Mouse (Mus musculus) CD8-positive naive resting alpha-beta T cell, adult 57 days (primary cell): ENCODE data around the gene Psg16. TPM values are rescaled to one million over a fixed set of nuclear protein-coding genes. Genes with fewer than 3 reads are reported as not detected.

Source experiments
- total RNA-seq: library from RNA; stranded (reverse); gene quantifications from one replicate; pipeline ENCODE4 v1.2.4, GENCODE M21; 2023

Gene Psg16
- not detected for total RNA-seq

DNA sequence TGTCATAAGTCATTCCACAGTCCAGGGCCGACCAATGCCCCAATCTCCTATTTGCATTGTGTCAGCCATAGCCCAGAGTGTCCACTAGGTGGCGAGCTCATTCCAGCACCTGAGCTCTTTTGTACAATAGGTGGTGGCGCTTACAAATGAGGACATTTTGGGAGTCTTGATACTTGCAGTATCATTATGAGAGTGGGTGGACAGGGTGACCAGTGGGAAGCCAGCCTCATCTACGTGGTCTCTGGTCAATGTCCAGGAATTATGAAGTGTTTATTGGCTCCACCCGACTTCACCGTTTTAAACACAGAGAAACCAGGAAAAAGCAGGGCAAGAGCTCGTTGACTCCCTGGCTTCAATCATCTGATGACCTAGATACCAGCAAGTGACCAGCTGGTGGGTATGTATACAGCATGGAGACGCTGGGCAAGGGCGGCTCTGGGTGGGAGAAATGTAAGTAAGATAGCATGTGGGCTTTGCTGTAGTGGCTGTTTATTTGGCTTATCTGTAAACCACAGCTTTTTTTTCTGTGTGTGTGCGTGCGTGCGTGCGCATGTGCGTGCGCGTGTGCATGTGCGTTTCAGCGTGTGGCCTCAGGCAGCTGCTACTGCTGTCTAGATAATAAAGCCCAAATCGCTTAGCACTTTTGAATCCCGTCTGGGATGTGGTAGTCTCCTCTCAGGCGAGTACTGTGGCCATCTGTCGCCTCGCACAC, at the start of gene Psg16:
Psg16 (plus strand) TSS at position 137 of the 712 bp plus-strand sequence.

GRCm38 (mm10) chr7:17027588-17028343, 46.1 kb upstream of the Psg16 start, which contains the start of gene Ppp5c:
Ppp5c (minus strand) TSS chr7:17027924.

DNA sequence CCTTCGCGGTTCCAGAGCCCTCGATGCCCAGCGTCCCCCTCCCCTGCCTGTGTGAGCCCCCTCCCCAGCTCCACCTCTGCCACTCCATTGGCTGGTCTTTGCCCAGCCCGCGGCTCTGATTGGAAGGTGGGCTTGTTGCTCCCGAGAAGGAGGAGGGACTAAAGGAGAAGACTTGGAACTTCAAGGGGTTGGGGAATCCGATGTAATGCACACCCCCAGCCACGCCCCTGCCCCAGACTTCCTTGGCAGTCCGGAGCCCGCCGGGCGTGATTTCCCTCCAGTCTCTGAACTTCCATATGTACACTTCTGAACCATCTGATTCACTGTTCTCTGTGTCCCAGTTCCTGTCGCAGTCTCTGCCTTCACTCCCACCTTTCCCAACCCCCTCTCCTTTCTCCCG, 11.5 kb upstream of the Psg16 start, which contains the start of gene Hif3a:
Hif3a (minus strand) TSS at position 39 of the 400 bp plus-strand sequence.

DNA sequence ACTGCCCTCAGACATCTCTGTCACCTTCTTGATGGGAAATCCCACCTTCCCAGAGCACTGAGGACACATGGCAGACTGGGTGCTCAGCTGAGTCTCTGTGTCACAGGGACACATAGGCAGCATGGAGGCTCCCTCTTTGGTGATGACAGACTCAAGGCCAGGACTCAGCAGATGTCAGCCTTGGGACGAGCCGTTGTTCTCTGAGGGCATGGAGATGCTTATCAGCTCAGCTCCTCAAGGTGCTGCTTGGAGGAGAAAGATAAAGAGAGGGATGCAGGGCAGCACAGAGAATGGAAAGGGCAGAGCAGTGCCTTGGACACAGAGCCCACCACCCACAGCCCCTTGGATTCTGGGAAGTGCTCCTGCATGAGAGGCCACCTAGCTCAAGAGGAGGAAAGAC, 76.1 kb downstream of the Psg16 start, which contains the start of gene Ceacam3:
Ceacam3 (plus strand) TSS at position 352 of the 400 bp plus-strand sequence.

Other genes with a start within 250 kb of the Psg16 start
- 231 TPM for gene Prkd2, start 231.1 kb upstream of the Psg16 start, total RNA-seq
- 0.34 TPM for gene Dact3, start 198.7 kb upstream of the Psg16 start, total RNA-seq
- not detected for gene Gng8, start 182.3 kb upstream of the Psg16 start, total RNA-seq
- 0.31 TPM for gene Ptgir, start 167.6 kb upstream of the Psg16 start, total RNA-seq
- 91.8 TPM for gene Calm3, start 149.9 kb upstream of the Psg16 start, total RNA-seq
- not detected for gene Pnmal2, start 129.4 kb upstream of the Psg16 start, total RNA-seq
- gene Pnmal1, start 114.4 kb upstream of the Psg16 start, total RNA-seq = not detected
- 1.2 TPM for gene Gm42372, start 91.0 kb upstream of the Psg16 start, total RNA-seq
- gene Ccdc8, start 81.3 kb upstream of the Psg16 start, total RNA-seq = 0.09 TPM
- 85.9 TPM for gene Ppp5c, start 46.1 kb upstream of the Psg16 start, total RNA-seq
- gene Hif3a, start 11.6 kb upstream of the Psg16 start, total RNA-seq = not detected
- gene Ceacam3, start 76.2 kb downstream of the Psg16 start, total RNA-seq = not detected
- not detected for gene Psg29, start 129.4 kb downstream of the Psg16 start, total RNA-seq